Mouse (Mus musculus) G1E (cell line): ENCODE results near the gene Ddx20.

Experiments
- CTCF ChIP-seq: IDR thresholded peaks from 2 replicates; pipeline ENCODE4 v1.5.1; 2012; ENCODE audit warnings: low read depth, low read length, inconsistent platforms, mixed read lengths
- GATA1 ChIP-seq: IDR thresholded peaks from 2 replicates; pipeline ENCODE4 v1.6.1; 2012; ENCODE audit warnings: borderline replicate concordance, low read length, inconsistent platforms, mixed read lengths
- GATA2 ChIP-seq: IDR thresholded peaks from 2 replicates; pipeline ENCODE4 v1.6.1; 2012; ENCODE audit warnings: low read depth, low read length, inconsistent platforms, borderline replicate concordance
- POLR2AphosphoS5 ChIP-seq: IDR thresholded peaks from 2 replicates; pipeline ENCODE4 v1.6.1; 2012; ENCODE audit warnings: low read depth, low read length, inconsistent platforms; ENCODE audit not compliant: insufficient replicate concordance
- TAL1 ChIP-seq: conservative IDR thresholded peaks from 2 replicates; pipeline ENCODE4 v1.6.1; 2012; ENCODE audit warnings: low read depth, low read length, inconsistent platforms, mixed read lengths

DNA sequence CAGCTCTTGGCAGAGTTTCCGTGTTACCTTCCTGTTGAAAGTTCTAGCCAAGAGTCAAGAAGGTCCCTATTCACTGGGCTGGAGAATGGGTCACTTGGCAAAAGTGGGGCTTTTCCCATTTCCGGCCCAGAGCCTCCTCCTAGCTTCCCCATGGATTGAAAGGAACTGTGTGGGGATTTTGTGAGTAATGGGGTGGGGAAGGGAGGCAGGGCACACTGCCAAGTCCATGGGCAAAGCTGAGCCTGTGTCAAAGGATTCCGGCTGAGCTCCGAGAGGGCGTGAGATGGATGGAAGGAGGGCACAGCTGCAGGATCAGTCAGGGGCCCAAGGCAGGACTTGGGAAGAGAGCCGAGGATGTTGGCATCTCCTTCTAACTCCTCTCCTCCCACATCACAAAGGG is 22.9 kb upstream of the Ddx20 start:
- TF ChIP-seq CTCF (no peak), TAL1 (no peak), GATA1 (no peak), GATA2 (no peak), POLR2AphosphoS5 (no peak)
